Mouse (Mus musculus): ENCODE data around the gene Cxcl16. TPM values are rescaled to one million over a fixed set of nuclear protein-coding genes. Genes with fewer than 3 reads are reported as not detected.
"Not testable (repeated sequence)": the region's sequence is repeated elsewhere in the genome, so short reads cannot be mapped to it uniquely, and the experiment has no call there.

Cxcl16 gene
- 5.0 TPM in 2 replicates for polyA plus RNA-seq (2012; ENCODE audit: insufficient read depth, insufficient read length, missing spikeins)

GRCm38 (mm10) chr11:70459601-70460101 lies at the start of gene Cxcl16:
Gene Cxcl16, minus strand, starts transcription at chr11:70459984.
- H3K4me3 ChIP-seq (ENCODE audit: insufficient read depth, low read depth, low read length), result peak within 1 kb of the TSS; percentile 93
- peak within 1 kb of the TSS; percentile 75 for H3K27ac ChIP-seq (replicated peaks; ENCODE audit: low read depth, low read length)
- no peaks in the 10 kb centered on the region; the same call in 1 of the 2 replicates for H3K4me1 ChIP-seq (ENCODE audit: control insufficient read depth, insufficient read depth, insufficient read length, low read length)

GRCm38 (mm10) chr11:70506962-70507515 lies 47.3 kb upstream of the Cxcl16 start:
- Histone ChIP-seq H3K4me3 (ENCODE audit: insufficient read depth, low read depth, low read length) (no peak overlapping the region), H3K4me1 (ENCODE audit: control insufficient read depth, insufficient read depth, insufficient read length, low read length) (no peaks in the 10 kb centered on the region), H3K27ac (replicated peaks; ENCODE audit: low read depth, low read length) (no peak overlapping the region)

- Histone ChIP-seq H3K4me3 (ENCODE audit: insufficient read depth, low read depth, low read length) (no peak overlapping the region), H3K27ac (replicated peaks; ENCODE audit: low read depth, low read length) (no peak overlapping the region), H3K4me1 (ENCODE audit: control insufficient read depth, insufficient read depth, insufficient read length, low read length) (no peaks in the 10 kb centered on the region)
Observed at GRCm38 (mm10) chr11:70506385-70506784, 46.6 kb upstream of the Cxcl16 start.

- no peak within 1 kb of the TSS for H3K27ac ChIP-seq (replicated peaks; ENCODE audit: low read depth, low read length)
- H3K4me3 ChIP-seq (ENCODE audit: insufficient read depth, low read depth, low read length), result no peak within 1 kb of the TSS
- no peaks in the 10 kb centered on the region for H3K4me1 ChIP-seq (ENCODE audit: control insufficient read depth, insufficient read depth, insufficient read length, low read length)
Observed at GRCm38 (mm10) chr11:70504970-70505369, 45.2 kb upstream of the Cxcl16 start, which contains the start of gene Tm4sf5. Gene Tm4sf5, plus strand, starts transcription at chr11:70505244.

- Histone ChIP-seq H3K4me1 (ENCODE audit: control insufficient read depth, insufficient read depth, insufficient read length, low read length) (no peaks in the 10 kb centered on the region; the same call in 1 of the 2 replicates), H3K4me3 (ENCODE audit: insufficient read depth, low read depth, low read length) (no peak overlapping the region), H3K27ac (replicated peaks; ENCODE audit: low read depth, low read length) (no peak overlapping the region)
Observed at GRCm38 (mm10) chr11:70502018-70502417, 42.2 kb upstream of the Cxcl16 start.

GRCm38 (mm10) chr11:70500476-70500812 lies 40.7 kb upstream of the Cxcl16 start:
- Histone ChIP-seq H3K4me3 (ENCODE audit: insufficient read depth, low read depth, low read length) (no peak overlapping the region), H3K4me1 (ENCODE audit: control insufficient read depth, insufficient read depth, insufficient read length, low read length) (no peaks in the 10 kb centered on the region; the same call in 1 of the 2 replicates), H3K27ac (replicated peaks; ENCODE audit: low read depth, low read length) (no peak overlapping the region)

GRCm38 (mm10) chr11:70499566-70500475 lies 40.0 kb upstream of the Cxcl16 start:
- Histone ChIP-seq H3K27ac (replicated peaks; ENCODE audit: low read depth, low read length) (no peak overlapping the region; the same call in 1 of the 2 replicates), H3K4me3 (ENCODE audit: insufficient read depth, low read depth, low read length) (no peak overlapping the region), H3K4me1 (ENCODE audit: control insufficient read depth, insufficient read depth, insufficient read length, low read length) (no peaks in the 10 kb centered on the region; the same call in 1 of the 2 replicates)

- peak overlapping the region; percentile 69 for H3K27ac ChIP-seq (replicated peaks; ENCODE audit: low read depth, low read length)
- H3K4me1 ChIP-seq (ENCODE audit: control insufficient read depth, insufficient read depth, insufficient read length, low read length), result peaks cover 3% of the 10 kb centered on the region; the same call in 1 of the 2 replicates
Observed at GRCm38 (mm10) chr11:70489684-70490083, 29.9 kb upstream of the Cxcl16 start.

GRCm38 (mm10) chr11:70489138-70489537 lies 29.4 kb upstream of the Cxcl16 start:
- Histone ChIP-seq H3K27ac (replicated peaks; ENCODE audit: low read depth, low read length) (peak overlapping the region; percentile 69), H3K4me1 (ENCODE audit: control insufficient read depth, insufficient read depth, insufficient read length, low read length) (peaks cover 3% of the 10 kb centered on the region; the same call in 1 of the 2 replicates), H3K4me3 (ENCODE audit: insufficient read depth, low read depth, low read length) (no peak overlapping the region)

More at GRCm38 (mm10) chr11:70489684-70490083, 29.9 kb upstream of the Cxcl16 start:
- no peak overlapping the region for H3K4me3 ChIP-seq (ENCODE audit: insufficient read depth, low read depth, low read length)

- Histone ChIP-seq H3K4me1 (ENCODE audit: control insufficient read depth, insufficient read depth, insufficient read length, low read length) (peaks cover 4% of the 10 kb centered on the region; the same call in 1 of the 2 replicates), H3K27ac (replicated peaks; ENCODE audit: low read depth, low read length) (no peak overlapping the region), H3K4me3 (ENCODE audit: insufficient read depth, low read depth, low read length) (no peak overlapping the region)
Observed at GRCm38 (mm10) chr11:70487816-70488215, 28.0 kb upstream of the Cxcl16 start.

- H3K4me1 ChIP-seq (ENCODE audit: control insufficient read depth, insufficient read depth, insufficient read length, low read length), result peaks cover 6% of the 10 kb centered on the region; the same call in 1 of the 2 replicates
- no peak overlapping the region for H3K4me3 ChIP-seq (ENCODE audit: insufficient read depth, low read depth, low read length)
- no peak overlapping the region for H3K27ac ChIP-seq (replicated peaks; ENCODE audit: low read depth, low read length)
Observed at GRCm38 (mm10) chr11:70485498-70485897, 25.7 kb upstream of the Cxcl16 start.

- Histone ChIP-seq H3K4me3 (ENCODE audit: insufficient read depth, low read depth, low read length) (no peak overlapping the region), H3K4me1 (ENCODE audit: control insufficient read depth, insufficient read depth, insufficient read length, low read length) (no peaks in the 10 kb centered on the region), H3K27ac (replicated peaks; ENCODE audit: low read depth, low read length) (peak overlapping the region; percentile 8; the same call in 1 of the 2 replicates)
Observed at GRCm38 (mm10) chr11:70474872-70475534, 15.2 kb upstream of the Cxcl16 start.

GRCm38 (mm10) chr11:70473291-70473690 lies 13.5 kb upstream of the Cxcl16 start:
- H3K4me3 ChIP-seq (ENCODE audit: insufficient read depth, low read depth, low read length); H3K27ac ChIP-seq (replicated peaks; ENCODE audit: low read depth, low read length); H3K4me1 ChIP-seq (ENCODE audit: control insufficient read depth, insufficient read depth, insufficient read length, low read length): not testable (repeated sequence)

- no peak overlapping the region for H3K4me3 ChIP-seq (ENCODE audit: insufficient read depth, low read depth, low read length)
- H3K27ac ChIP-seq (replicated peaks; ENCODE audit: low read depth, low read length), result no peak overlapping the region
Observed at GRCm38 (mm10) chr11:70472716-70473115, 12.9 kb upstream of the Cxcl16 start.

GRCm38 (mm10) chr11:70469764-70470163 lies 10.0 kb upstream of the Cxcl16 start:
- no peak overlapping the region for H3K4me3 ChIP-seq (ENCODE audit: insufficient read depth, low read depth, low read length)
- no peaks in the 10 kb centered on the region for H3K4me1 ChIP-seq (ENCODE audit: control insufficient read depth, insufficient read depth, insufficient read length, low read length)
- H3K27ac ChIP-seq (replicated peaks; ENCODE audit: low read depth, low read length), result no peak overlapping the region

More at GRCm38 (mm10) chr11:70472716-70473115, 12.9 kb upstream of the Cxcl16 start:
- H3K4me1 ChIP-seq (ENCODE audit: control insufficient read depth, insufficient read depth, insufficient read length, low read length), result no peaks in the 10 kb centered on the region
